Mouse (Mus musculus) embryo, embryonic 10.5 days (tissue): Measurements from ENCODE around the gene Hsd17b14.
"Not testable (repeated sequence)": the region's sequence is repeated elsewhere in the genome, so short reads cannot be mapped to it uniquely, and the experiment has no call there.

ENCODE experiments used
- DNase-seq: peaks from one replicate; pipeline ENCODE4 v3.0.0-alpha.2; 2015; ENCODE audit warnings: low spot score

The Hsd17b14 gene

GRCm38 (mm10) chr7:45554744-45555143, at the start of gene Hsd17b14:
TSS of gene Hsd17b14 (plus strand) at chr7:45554893.
- no peak for DNase-seq

- no peak for DNase-seq
These were observed 47.1 kb upstream of the Hsd17b14 start for GRCm38 (mm10) chr7:45507583-45507982.

DNA sequence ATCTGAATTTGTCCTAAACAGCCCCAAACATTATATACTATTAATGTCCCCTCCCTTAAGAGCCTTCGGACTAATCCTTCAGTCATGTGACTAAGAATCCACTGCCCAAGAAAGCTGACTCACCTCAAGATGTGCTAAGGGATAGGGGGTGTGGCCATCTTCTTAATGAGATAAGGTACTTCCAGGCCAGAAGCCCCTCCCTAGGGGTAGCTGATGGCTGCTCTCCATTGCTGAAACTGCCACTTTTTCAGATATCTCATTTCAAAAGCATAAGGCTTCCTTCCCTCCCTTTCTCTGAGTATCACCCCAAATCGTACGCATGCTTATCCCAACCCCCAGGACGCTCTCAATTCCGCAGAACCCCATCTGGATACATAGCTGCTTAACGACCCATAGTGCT, 46.1 kb upstream of the Hsd17b14 start:
- no peak for DNase-seq

- DNase-seq = no peak
These were observed 45.4 kb upstream of the Hsd17b14 start for GRCm38 (mm10) chr7:45509181-45509882.

DNA sequence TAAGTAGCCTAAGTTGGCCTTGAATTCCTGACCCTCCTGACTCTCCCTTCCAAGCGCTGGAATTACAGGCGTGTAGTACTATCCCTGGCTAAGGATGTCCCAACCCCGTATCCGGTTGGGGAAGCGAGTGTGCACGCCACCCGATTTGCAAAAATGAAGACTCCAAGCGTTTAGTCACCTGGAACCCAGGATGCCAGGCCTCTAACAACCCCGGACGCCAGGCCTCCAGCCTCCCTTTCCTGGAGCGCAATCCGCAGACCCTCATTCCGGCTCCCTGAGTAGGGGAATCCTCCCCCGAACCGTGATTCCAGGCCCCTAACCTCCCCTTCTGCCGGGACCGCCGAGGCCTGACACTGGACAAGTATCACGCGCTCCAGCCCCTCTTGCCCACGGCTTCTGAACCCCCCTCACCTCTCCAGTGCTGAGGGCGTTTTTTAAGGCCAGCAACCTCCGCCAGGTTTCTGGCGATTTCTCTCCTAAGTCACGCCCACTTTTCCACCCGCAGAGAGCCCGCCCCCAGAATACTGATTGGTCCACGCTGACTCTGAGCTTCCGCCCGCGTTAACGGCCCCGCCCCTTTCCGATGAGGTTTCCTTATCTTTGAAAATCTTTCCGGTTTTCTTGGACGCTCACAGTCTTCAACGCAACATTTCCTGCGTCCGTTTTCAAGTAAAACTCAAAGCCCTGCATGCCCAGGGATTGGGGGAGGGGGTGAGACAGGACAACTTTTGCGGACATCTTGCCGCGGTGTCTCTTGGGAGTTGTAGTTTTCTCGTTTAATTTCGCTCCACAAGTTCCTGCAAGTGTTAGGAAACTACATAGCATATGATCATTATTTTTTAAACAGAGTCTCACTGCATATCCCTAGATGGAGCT, 44.5 kb upstream of the Hsd17b14 start, which contains the start of gene Nucb1:
TSS of gene Nucb1 (minus strand) at position 495 of the 876 bp plus-strand sequence.
- peak; percentile 98 for DNase-seq

DNA sequence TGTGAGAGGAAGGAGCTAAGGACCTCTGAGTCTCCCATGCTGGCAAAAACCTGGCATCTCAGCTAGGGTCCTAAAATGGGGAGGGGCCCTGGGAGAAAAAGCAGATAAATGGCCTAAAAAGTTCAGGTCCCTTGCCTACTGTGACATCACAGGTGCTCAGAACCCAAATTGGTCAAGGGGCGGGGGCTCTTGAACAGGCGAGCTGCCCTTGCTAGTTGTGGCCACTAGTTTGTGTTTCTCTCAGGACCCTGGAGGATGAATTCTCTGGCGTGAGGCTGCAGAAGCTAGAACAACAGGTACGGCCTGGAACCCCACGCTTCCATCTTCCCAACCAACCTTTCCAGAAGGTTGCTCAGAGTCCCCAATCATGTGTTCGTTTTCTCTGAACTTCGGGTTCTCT, 40.3 kb upstream of the Hsd17b14 start:
- no peak for DNase-seq

GRCm38 (mm10) chr7:45515436-45515835, 39.3 kb upstream of the Hsd17b14 start:
- DNase-seq = peak; percentile 72

DNA sequence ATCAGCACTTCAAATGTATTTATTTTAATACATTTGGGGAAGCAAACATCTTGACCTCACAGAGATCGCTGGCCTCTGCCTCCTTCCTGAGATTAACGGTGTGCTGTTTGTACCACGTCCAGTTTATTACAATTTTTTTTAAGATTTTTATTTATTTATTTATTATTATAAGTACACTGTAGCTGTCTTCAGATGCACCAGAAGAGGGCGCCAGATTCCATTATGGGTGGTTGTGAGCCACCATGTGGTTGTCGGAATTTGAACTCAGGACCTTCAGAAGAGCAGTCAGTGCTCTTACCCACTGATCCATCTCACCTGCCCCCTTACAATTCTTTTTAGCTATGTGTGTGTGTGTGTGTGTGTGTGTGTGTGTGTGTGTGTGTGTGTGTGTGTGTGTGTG, 37.8 kb upstream of the Hsd17b14 start:
- not testable (repeated sequence) for DNase-seq

GRCm38 (mm10) chr7:45518618-45519017, 36.1 kb upstream of the Hsd17b14 start:
- DNase-seq = no peak

DNA sequence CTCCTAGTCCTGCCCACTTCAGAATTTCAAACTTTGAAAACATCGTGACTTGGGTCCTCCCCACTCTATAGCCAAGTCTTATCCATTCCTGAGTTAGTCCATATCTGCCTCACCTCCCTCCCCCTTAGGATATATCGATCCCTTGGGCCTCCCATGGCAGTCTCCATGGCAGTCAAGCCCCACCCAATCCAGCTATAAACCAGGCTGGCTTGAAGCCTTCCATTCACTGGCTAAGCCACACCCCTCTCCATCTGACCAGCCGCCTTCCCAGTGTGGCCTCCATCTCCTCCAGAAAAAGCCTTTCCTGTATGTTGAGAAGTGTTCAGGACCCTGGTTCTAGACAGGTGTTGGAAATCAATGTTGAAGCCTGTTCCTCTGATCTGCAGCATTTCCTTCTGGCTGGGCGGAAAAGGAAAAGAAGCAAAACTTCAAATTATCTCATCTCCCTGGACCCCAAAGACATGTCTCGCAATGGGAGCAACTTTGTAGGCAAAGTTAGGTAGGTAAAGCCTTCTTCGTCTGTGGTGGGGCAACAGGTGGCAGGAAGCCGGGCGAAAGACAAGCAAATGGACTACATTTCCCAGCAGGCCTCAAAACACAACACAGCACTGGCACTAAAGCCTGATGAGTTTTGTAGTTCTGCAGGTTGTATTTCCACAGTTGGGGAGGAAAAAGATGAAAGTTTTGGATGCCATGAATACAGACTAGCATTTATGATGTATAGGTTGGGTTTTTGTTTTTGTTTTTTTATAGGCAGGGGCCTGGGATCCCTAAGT, 35.2 kb upstream of the Hsd17b14 start:
- no peak for DNase-seq

DNA sequence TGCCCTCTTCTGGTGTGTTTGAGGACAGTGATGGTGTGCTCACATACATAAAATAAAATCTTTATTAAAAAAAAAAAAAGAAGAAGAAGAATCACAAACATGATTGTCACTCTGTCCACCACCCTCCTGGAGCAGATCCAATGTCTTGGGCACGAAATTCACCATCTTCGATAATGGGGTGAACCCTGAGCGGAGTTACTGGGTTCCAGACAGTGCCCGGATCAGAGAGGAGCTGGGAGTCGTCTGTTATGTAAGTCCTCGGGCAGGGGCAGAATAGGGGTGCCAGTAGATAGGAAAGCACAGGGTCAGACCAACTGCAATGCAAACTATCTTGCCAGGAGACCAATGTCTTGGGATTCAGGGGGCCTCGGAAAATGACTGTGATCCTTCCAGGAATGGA, 34.1 kb upstream of the Hsd17b14 start:
- no peak for DNase-seq

DNA sequence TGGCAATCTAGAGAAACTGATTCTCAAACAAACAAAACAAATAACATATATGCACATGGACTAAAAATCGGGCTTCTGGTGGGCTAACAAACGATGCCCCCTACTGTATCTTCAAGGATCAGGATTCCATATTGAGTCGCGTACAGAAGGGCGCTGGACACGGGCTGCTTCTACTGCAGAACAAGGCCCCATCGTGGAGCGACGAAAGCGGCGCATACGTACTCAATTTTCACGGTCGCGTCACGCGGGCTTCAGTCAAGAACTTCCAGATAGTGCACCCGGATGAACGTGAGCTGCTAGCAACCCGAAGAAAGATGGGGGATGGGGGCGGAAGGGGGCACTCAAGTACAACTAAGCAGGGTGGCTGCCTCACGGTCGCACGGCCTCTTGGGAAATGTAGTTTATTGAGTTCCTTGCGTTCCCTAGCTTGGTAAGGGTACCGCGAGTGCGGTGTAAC, 32.9 kb upstream of the Hsd17b14 start:
- peak; percentile 97 for DNase-seq

DNA sequence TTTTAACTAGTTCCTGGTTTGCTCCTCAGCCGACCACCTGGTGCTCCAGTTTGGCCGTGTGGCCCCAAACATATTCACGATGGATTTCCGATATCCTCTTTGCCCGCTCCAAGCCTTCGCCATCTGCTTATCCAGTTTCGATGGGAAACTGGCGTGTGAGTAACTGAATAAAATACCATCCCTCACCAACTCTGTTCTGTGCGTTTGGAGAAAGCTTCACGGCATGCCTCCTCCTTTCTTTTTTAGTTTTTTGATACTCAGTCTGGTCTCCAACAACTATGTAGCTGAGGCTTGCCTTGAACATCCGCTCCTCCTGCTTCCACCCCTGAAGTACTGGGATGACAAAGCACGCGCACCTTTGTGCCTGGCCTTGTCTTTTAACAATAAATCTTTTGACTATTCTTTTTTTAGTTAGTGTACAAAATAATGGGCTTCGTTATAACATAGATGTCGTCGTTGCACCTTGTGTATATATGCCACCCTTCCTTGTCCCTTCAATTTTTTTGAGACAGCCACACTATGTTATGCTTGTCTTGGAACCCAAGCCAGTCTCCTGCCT, 32.4 kb upstream of the Hsd17b14 start:
- no peak for DNase-seq

DNA sequence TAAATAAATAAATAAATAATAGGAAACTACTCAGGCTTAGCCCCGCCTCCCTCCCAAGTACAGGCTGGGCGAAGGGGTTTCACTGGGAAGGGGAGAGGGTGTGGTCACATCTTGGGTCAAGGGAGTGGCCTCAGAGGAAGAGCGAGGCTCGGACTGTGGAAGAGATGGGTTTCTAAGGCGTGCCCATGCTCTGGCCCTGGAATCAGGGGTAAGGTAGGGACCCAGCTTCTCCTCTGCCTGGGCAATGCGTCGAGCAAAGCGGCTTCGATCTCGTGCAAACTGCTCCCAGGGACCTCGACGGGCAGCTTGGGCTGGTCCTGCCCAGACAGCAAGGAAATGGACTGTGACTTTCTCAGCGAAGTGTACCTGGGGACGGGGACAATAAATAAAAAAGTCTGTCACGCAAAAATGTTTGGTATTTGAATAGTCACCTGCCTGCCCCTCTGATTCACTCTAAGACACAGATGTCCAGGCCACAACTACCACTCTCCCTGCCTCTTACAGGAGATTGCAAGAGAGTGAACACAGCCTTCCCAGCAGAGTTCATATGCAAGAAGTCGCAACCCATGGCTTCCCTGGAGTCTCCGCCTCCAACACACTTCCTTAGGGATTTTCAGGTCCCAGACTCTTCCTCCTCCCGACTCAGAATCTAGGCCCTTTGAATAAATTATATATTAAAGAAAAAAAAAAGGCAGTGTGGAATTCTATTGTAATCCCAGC, 31.6 kb upstream of the Hsd17b14 start:
- no peak for DNase-seq

DNA sequence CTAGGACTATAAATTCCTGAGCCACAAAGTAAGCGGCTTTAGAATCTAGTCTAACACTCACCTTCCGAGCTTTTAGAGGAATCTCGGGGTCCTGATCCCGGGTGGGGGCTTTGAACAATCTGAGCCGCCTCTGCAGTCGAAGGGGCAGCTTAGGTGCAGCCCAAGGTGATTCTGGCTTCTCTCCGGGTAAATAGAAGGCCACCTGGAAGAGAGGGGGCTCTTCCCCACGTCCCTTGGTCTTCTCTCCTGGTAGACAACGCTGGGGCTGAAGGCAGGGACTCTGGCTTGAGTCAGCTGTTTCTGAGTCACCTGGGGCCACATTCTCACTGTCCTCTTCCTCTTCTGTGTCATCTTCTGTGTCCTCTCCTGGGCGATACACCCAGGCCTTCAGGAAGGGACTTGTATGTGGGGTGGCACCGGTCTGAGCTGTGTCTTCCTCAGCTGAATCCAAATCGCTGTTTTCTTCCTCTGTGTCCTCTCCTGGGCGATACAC, 31.0 kb upstream of the Hsd17b14 start:
- no peak for DNase-seq

GRCm38 (mm10) chr7:45524841-45525621, 29.7 kb upstream of the Hsd17b14 start:
- peak; percentile 42 for DNase-seq

GRCm38 (mm10) chr7:45525809-45526473, 28.8 kb upstream of the Hsd17b14 start, which contains the start of the genes Ppp1r15a and Plekha4:
TSS of gene Ppp1r15a (minus strand) at chr7:45526268.
TSS of gene Plekha4 (plus strand) at chr7:45526330.
- peak; percentile 94 for DNase-seq

- DNase-seq = peak; percentile 30
These were observed 28.1 kb upstream of the Hsd17b14 start for GRCm38 (mm10) chr7:45526474-45527120.

- DNase-seq = not testable (repeated sequence)
These were observed 27.5 kb upstream of the Hsd17b14 start for GRCm38 (mm10) chr7:45527169-45527568.
